Comparison of ENCODE assay signal across 13 mouse cellular contexts in the genomic region with DNA sequence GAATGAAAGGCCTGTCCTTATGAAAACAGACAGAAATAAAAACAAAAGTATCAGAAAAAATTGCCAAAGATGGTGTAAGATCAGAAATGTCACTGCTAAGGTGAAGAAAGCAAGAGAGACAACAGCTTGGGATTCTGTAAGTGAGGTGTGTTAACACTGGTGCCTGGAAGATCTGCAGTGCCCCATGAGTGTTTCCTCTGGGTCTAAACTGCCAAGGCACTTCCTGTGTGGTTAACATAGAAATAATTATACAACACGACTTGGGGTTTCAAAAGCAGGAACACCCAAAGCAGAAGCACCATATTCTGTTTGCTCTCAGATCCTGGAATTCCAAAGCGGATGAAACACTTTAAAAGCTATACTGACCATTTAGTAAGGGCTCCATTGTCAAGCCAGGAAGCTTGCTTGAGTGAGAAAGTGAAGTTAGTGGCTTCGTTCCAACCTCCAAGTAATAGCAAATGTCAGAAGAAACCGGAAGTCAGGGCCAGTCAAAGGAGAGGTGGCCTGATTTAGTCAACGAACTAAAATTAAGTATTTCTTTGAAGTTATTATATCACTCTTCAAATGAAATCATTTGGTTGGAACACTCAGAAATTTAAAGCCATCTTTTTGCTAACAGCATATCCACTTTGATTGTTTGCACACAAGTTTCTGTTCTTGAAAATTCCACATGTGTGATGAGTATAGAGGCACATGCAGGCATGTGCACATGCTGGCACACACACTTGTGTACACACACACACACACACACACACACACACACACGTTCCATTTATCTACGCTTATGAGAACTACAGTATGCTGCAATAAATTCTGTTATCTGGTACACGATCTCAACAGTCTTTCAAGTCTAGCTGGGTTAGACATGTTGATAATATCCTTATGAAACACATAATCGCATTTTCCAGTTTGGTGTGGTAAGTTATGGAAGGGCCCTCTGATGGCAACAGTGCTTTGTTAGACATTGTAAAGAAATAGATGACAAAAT. TPM values are rescaled to one million over a fixed set of nuclear protein-coding genes. Genes with fewer than 3 reads are reported as not detected.
DNase-seq lines count a peak whose midpoint lies in the region; ATAC-seq lines count a peak whose summit lies in the region.
"Had no signal": no experiment of that assay in that cellular context is flagged by ENCODE, and none has a peak within 500 bp of the region (broad histone marks: within the 10 kb centered on the region; RNA-seq: fewer than 3 reads in every experiment).

No protein-coding gene starts in this region.

- no peak overlapping the region for H3K4me3 ChIP-seq in lung, embryonic 16.5 days (ENCODE audit: low read length)
- H3K4me3 ChIP-seq in megakaryocyte, embryonic 14.5 days (replicated peaks), result peak overlapping the region; percentile 46
- no peak overlapping the region for H3K4me3 ChIP-seq in embryonic facial prominence, embryonic 10.5 days
- H3K4me3 ChIP-seq: heart, adult 2 months had no signal

- no peak overlapping the region for H3K4me2 ChIP-seq in lung, embryonic 16.5 days (ENCODE audit: low read depth, low read length)

- no peak overlapping the region for H3K9ac ChIP-seq in lung, embryonic 16.5 days (ENCODE audit: low read length)
- H3K9ac ChIP-seq: liver, embryonic 14.5 days had no signal

- no peaks in the 10 kb centered on the region for H3K9me3 ChIP-seq in lung, embryonic 16.5 days (ENCODE audit: control insufficient read depth, low read length)
- no peaks in the 10 kb centered on the region for H3K9me3 ChIP-seq in megakaryocyte, embryonic 14.5 days
- H3K9me3 ChIP-seq in embryonic facial prominence, embryonic 10.5 days, result no peaks in the 10 kb centered on the region

- H3K27ac ChIP-seq in lung, embryonic 16.5 days (ENCODE audit: low read length), result peak overlapping the region; percentile 53
- H3K27ac ChIP-seq in embryonic facial prominence, embryonic 10.5 days (replicated peaks), result no peak overlapping the region
- H3K27ac ChIP-seq: heart, adult 2 months; liver, embryonic 14.5 days had no signal

- peaks cover 5% of the 10 kb centered on the region for H3K4me1 ChIP-seq in lung, embryonic 16.5 days (replicated peaks; ENCODE audit: control insufficient read depth, insufficient read depth, low read length)
- H3K4me1 ChIP-seq in megakaryocyte, embryonic 14.5 days, result peaks cover 29% of the 10 kb centered on the region
- no peaks in the 10 kb centered on the region for H3K4me1 ChIP-seq in embryonic facial prominence, embryonic 10.5 days

- no peak for DNase-seq in lung, postnatal 25 days (ENCODE audit: low spot score)
- peak; percentile 23 for DNase-seq in CD4-positive, CD25-positive, alpha-beta regulatory T cell, adult 2 months (ENCODE audit: low read depth, low spot score)
- peak; percentile 56 for DNase-seq in adipocyte (ENCODE audit: low spot score)
- no peak for DNase-seq in embryonic facial prominence, embryonic 10.5 days (ENCODE audit: low spot score)
- no peak for DNase-seq in urinary bladder, adult 2 months (ENCODE audit: low spot score)
- DNase-seq in cerebellum, adult 8-10 months, result no peak
- DNase-seq: cerebellum, adult 9-10 months; heart, adult 2 months; kidney, adult 11 months; right cerebral cortex, postnatal 25 days had no signal

- no peaks in the 10 kb centered on the region for H3K27me3 ChIP-seq in lung, embryonic 16.5 days (ENCODE audit: control insufficient read depth, insufficient read depth, low read depth, low read length)
- no peaks in the 10 kb centered on the region for H3K27me3 ChIP-seq in megakaryocyte, embryonic 14.5 days (replicated peaks)
- H3K27me3 ChIP-seq in embryonic facial prominence, embryonic 10.5 days (replicated peaks; ENCODE audit: low read depth, poor library complexity, severe bottlenecking), result no peaks in the 10 kb centered on the region

- WGBS in lung, embryonic 16.5 days, result 18% methylated on average over 9 of the region's 9 CpGs
- 80% methylated on average over 9 of the region's 9 CpGs for WGBS in embryonic facial prominence, embryonic 10.5 days

- peak; percentile 32; the same call in 1 of the 2 replicates for ATAC-seq in lung, embryonic 16.5 days (ENCODE audit: low read depth)

- no peaks in the 10 kb centered on the region for H3K36me3 ChIP-seq in lung, embryonic 16.5 days (ENCODE audit: control insufficient read depth, insufficient read depth, low read length)
- H3K36me3 ChIP-seq in megakaryocyte, embryonic 14.5 days (replicated peaks; ENCODE audit: low read length), result no peaks in the 10 kb centered on the region
- no peaks in the 10 kb centered on the region for H3K36me3 ChIP-seq in embryonic facial prominence, embryonic 10.5 days (replicated peaks)

RNA-seq across cellular contexts. Expression of gene Anxa1, which starts 19.1 kb away (rescaled TPM):
- 220 and 240 TPM in 2 replicates for polyA plus RNA-seq in lung, embryonic 16.5 days (2015; fragmentation: Nextera tagmentation; extraction: Ambion mirVana)
- polyA plus RNA-seq in megakaryocyte, embryonic 14.5 days (2012; ENCODE audit: insufficient read depth, low replicate concordance), result 3.2 TPM in 1 of 2 replicates, not detected in the other
- 0.92 and 4.3 TPM in 2 replicates for polyA plus RNA-seq in embryonic facial prominence, embryonic 10.5 days (2016; fragmentation: Nextera tagmentation; extraction: Ambion mirVana)
- 132 and 149 TPM in 2 replicates for polyA plus RNA-seq in urinary bladder, adult 2 months (2012; rRNA removed)

Comparison
In these comparisons a context has a peak if more than half of its experiments do, and no peak if none do; other contexts are left out.
1. DNase-seq: peak in CD4-positive, CD25-positive, alpha-beta regulatory T cell, adult 2 months (single experiment) and adipocyte (single experiment); none in lung, postnatal 25 days (single experiment), embryonic facial prominence, embryonic 10.5 days (single experiment), urinary bladder, adult 2 months (single experiment) and cerebellum, adult 8-10 months (single experiment).
2. RNA of gene Anxa1, which starts 19.1 kb away (polyA plus RNA-seq): 220 to 240 TPM in lung, embryonic 16.5 days and 132 to 149 TPM in urinary bladder, adult 2 months; 0.92 to 4.3 TPM in embryonic facial prominence, embryonic 10.5 days and 3.2 TPM in megakaryocyte, embryonic 14.5 days; every median in the first group is over 10 times any median in the second.